Mouse (Mus musculus) kidney, embryonic 15.5 days (tissue): ENCODE measurements around the gene Pgap3. TPM values are rescaled to one million over a fixed set of nuclear protein-coding genes. Genes with fewer than 3 reads are reported as not detected.

ENCODE experiments used
- ATAC-seq: fragments of 200-750 bp; cut with Nextera tagmentation; replicated peaks from 2 replicates; pipeline ENCODE4 v1.8.0; 2017; ENCODE audit warnings: moderate TSS enrichment; ENCODE audit not compliant: low FRiP score
- H3K27ac ChIP-seq: fragments of 300-500 bp; sonication (generic); 2 replicates; pipeline ENCODE4 v1.5.1; 2015; ENCODE audit warnings: mild to moderate bottlenecking, inconsistent platforms
- H3K27me3 ChIP-seq: fragments of 300-500 bp; sonication (generic); 2 replicates; pipeline ENCODE4 v1.6.1; 2015; ENCODE audit warnings: inconsistent platforms
- H3K36me3 ChIP-seq: fragments of 300-500 bp; sonication (generic); 2 replicates; pipeline ENCODE4 v1.6.1; 2015; ENCODE audit warnings: inconsistent platforms
- H3K4me1 ChIP-seq: fragments of 300-500 bp; sonication (generic); 2 replicates; pipeline ENCODE4 v1.6.1; 2015; ENCODE audit warnings: inconsistent platforms
- H3K4me2 ChIP-seq: fragments of 300-500 bp; sonication (generic); 2 replicates; pipeline ENCODE4 v1.6.1; 2015; ENCODE audit warnings: moderate library complexity, mild to moderate bottlenecking, inconsistent platforms
- H3K4me3 ChIP-seq: fragments of 300-500 bp; sonication (generic); replicated peaks from 2 replicates; pipeline ENCODE4 v1.5.1; 2015; ENCODE audit warnings: mild to moderate bottlenecking, inconsistent platforms
- H3K9ac ChIP-seq: fragments of 300-500 bp; sonication (generic); 2 replicates; pipeline ENCODE4 v1.6.1; 2015; ENCODE audit warnings: mild to moderate bottlenecking, inconsistent platforms
- H3K9me3 ChIP-seq: fragments of 300-500 bp; sonication (generic); replicated peaks from 2 replicates; pipeline ENCODE4 v1.6.1; 2016; ENCODE audit warnings: inconsistent platforms
- WGBS: fragments of 180-500 bp; shearing (Covaris S2); methylation state at CpG from one replicate; pipeline ENCODE4 v1.1.7; 2015; ENCODE audit warnings: mixed read lengths; 5-methylcytosine and 5-hydroxymethylcytosine counted together
- polyA plus RNA-seq: library from polyadenylated mRNA; unstranded; fragments of >200 nt; fragmentation: Nextera tagmentation; extraction: Ambion mirVana; gene quantifications from 2 replicates; pipeline ENCODE4 v1.2.1, GENCODE M21; 2015

Gene Pgap3
- polyA plus RNA-seq, 1 experiment from 2014 or later = 16.9 TPM

- Histone ChIP-seq H3K36me3 (no peaks in the 10 kb centered on the region), H3K9me3 (no peaks in the 10 kb centered on the region), H3K27ac (no peak within 1 kb of the TSS), H3K4me3 (peak within 1 kb of the TSS; percentile 50), H3K9ac (peak within 1 kb of the TSS; percentile 45), H3K4me2 (peak within 1 kb of the TSS; percentile 97), H3K27me3 (peaks cover 92% of the 10 kb centered on the region), H3K4me1 (peaks cover 28% of the 10 kb centered on the region)
- under 1% methylated on average over 55 of the region's 55 CpGs for WGBS
- ATAC-seq = peak; percentile 70
Observed at GRCm38 (mm10) chr11:98348083-98348961, 52.0 kb downstream of the Pgap3 start, which contains the start of gene Ppp1r1b. Gene Ppp1r1b, plus strand, starts transcription at chr11:98348404.

GRCm38 (mm10) chr11:98347385-98348082, 52.8 kb downstream of the Pgap3 start:
- Histone ChIP-seq H3K9me3 (no peaks in the 10 kb centered on the region), H3K27ac (no peak overlapping the region), H3K27me3 (peaks cover 85% of the 10 kb centered on the region), H3K4me1 (peaks cover 31% of the 10 kb centered on the region), H3K4me2 (peak overlapping the region; percentile 97), H3K4me3 (peak overlapping the region; percentile 50; the same call in 1 of the 2 replicates), H3K9ac (no peak overlapping the region), H3K36me3 (no peaks in the 10 kb centered on the region)
- WGBS = 7% methylated on average over 10 of the region's 12 CpGs
- ATAC-seq = no peak

- Histone ChIP-seq H3K36me3 (no peaks in the 10 kb centered on the region), H3K4me3 (no peak overlapping the region), H3K27ac (no peak overlapping the region), H3K4me1 (peaks cover 43% of the 10 kb centered on the region), H3K27me3 (peaks cover 83% of the 10 kb centered on the region), H3K9me3 (no peaks in the 10 kb centered on the region), H3K9ac (no peak overlapping the region), H3K4me2 (no peak overlapping the region)
- 7% methylated on average over 9 of the region's 9 CpGs for WGBS
- no peak for ATAC-seq
Observed at GRCm38 (mm10) chr11:98346168-98346567, 54.1 kb downstream of the Pgap3 start.

- Histone ChIP-seq H3K36me3 (no peaks in the 10 kb centered on the region), H3K4me3 (peak overlapping the region; percentile 27), H3K4me1 (peaks cover 43% of the 10 kb centered on the region), H3K27ac (no peak overlapping the region), H3K9ac (no peak overlapping the region), H3K27me3 (peaks cover 81% of the 10 kb centered on the region), H3K4me2 (peak overlapping the region; percentile 56), H3K9me3 (no peaks in the 10 kb centered on the region)
- under 1% methylated on average over 14 of the region's 14 CpGs for WGBS
- ATAC-seq = no peak
Observed at GRCm38 (mm10) chr11:98345253-98345652, 55.0 kb downstream of the Pgap3 start.

GRCm38 (mm10) chr11:98342000-98342945, 58.0 kb downstream of the Pgap3 start:
- Histone ChIP-seq H3K4me3 (peak overlapping the region; percentile 45), H3K36me3 (no peaks in the 10 kb centered on the region), H3K4me2 (peak overlapping the region; percentile 79), H3K9ac (peak overlapping the region; percentile 40), H3K9me3 (no peaks in the 10 kb centered on the region), H3K4me1 (peaks cover 45% of the 10 kb centered on the region), H3K27ac (peak overlapping the region; percentile 82), H3K27me3 (peaks cover 81% of the 10 kb centered on the region)
- peak; percentile 61 for ATAC-seq
- 2% methylated on average over 29 of the region's 29 CpGs for WGBS

- H3K36me3 ChIP-seq = no peaks in the 10 kb centered on the region
Observed at GRCm38 (mm10) chr11:98341174-98341573, 59.1 kb downstream of the Pgap3 start.

GRCm38 (mm10) chr11:98340597-98340996, 59.7 kb downstream of the Pgap3 start:
- H3K4me1 ChIP-seq = peaks cover 42% of the 10 kb centered on the region
- H3K9me3 ChIP-seq = no peaks in the 10 kb centered on the region
- no peak overlapping the region for H3K27ac ChIP-seq
- 6% methylated on average over 4 of the region's 4 CpGs for WGBS
- H3K4me2 ChIP-seq = no peak overlapping the region
- no peak for ATAC-seq
- H3K27me3 ChIP-seq = peaks cover 82% of the 10 kb centered on the region
- H3K9ac ChIP-seq = no peak overlapping the region
- no peak overlapping the region for H3K4me3 ChIP-seq
- no peaks in the 10 kb centered on the region for H3K36me3 ChIP-seq

More at GRCm38 (mm10) chr11:98341174-98341573, 59.1 kb downstream of the Pgap3 start:
- no peak overlapping the region for H3K9ac ChIP-seq
- no peak for ATAC-seq
- H3K27me3 ChIP-seq = peaks cover 81% of the 10 kb centered on the region
- H3K4me1 ChIP-seq = peaks cover 44% of the 10 kb centered on the region
- 60% methylated on average over 4 of the region's 4 CpGs for WGBS
- no peaks in the 10 kb centered on the region for H3K9me3 ChIP-seq
- no peak overlapping the region for H3K27ac ChIP-seq
- H3K4me3 ChIP-seq = no peak overlapping the region
- H3K4me2 ChIP-seq = no peak overlapping the region

GRCm38 (mm10) chr11:98339679-98340287, 60.5 kb downstream of the Pgap3 start:
- Histone ChIP-seq H3K4me1 (peaks cover 38% of the 10 kb centered on the region), H3K4me3 (peak overlapping the region; percentile 52), H3K4me2 (peak overlapping the region; percentile 92), H3K9me3 (no peaks in the 10 kb centered on the region), H3K36me3 (no peaks in the 10 kb centered on the region), H3K9ac (peak overlapping the region; percentile 21; the same call in 1 of the 2 replicates), H3K27me3 (peaks cover 83% of the 10 kb centered on the region), H3K27ac (no peak overlapping the region)
- no peak for ATAC-seq
- 11% methylated on average over 11 of the region's 11 CpGs for WGBS

GRCm38 (mm10) chr11:98339071-98339501, 61.2 kb downstream of the Pgap3 start:
- Histone ChIP-seq H3K27ac (no peak overlapping the region), H3K9ac (peak overlapping the region; percentile 21), H3K4me2 (peak overlapping the region; percentile 92), H3K4me1 (peaks cover 45% of the 10 kb centered on the region), H3K27me3 (peaks cover 85% of the 10 kb centered on the region), H3K9me3 (no peaks in the 10 kb centered on the region), H3K4me3 (peak overlapping the region; percentile 52), H3K36me3 (no peaks in the 10 kb centered on the region)
- ATAC-seq = no peak
- whole genome bisulfite sequencing = under 1% methylated on average over 19 of the region's 19 CpGs
